Mouse (Mus musculus) left cerebral cortex, adult 2 months (tissue): ENCODE data around the gene Pdap1. TPM values are rescaled to one million over a fixed set of nuclear protein-coding genes. Genes with fewer than 3 reads are reported as not detected.
"Not testable (repeated sequence)": the region's sequence is repeated elsewhere in the genome, so short reads cannot be mapped to it uniquely, and the experiment has no call there.

ENCODE experiments used
- DNase-seq, 2 experiments: peaks; one replicate each; pipeline ENCODE4 v3.0.0; 2021 to 2022; ENCODE audit warnings: low spot score in 2 of 2, mixed read lengths in 1 of 2; ENCODE audit errors: extremely low spot score in 1 of 2
- H3K27ac ChIP-seq: fragments of 200-600 bp; 2 replicates; pipeline ENCODE4 v1.8.1; 2022
- H3K4me3 ChIP-seq: fragments of 200-600 bp; 2 replicates; pipeline ENCODE4 v1.8.1; 2022
- CTCF ChIP-seq: fragments of 200-600 bp; IDR thresholded peaks from 2 replicates; pipeline ENCODE4 v1.8.1; 2022; ENCODE audit warnings: antibody characterized with exemption, mild to moderate bottlenecking, moderate library complexity
- intact Hi-C: fragments of 180-260 bp; cut with DNase I; formaldehyde crosslinking; loops from one replicate; pipeline ENCODE4 v1.15.1; 2025
- total RNA-seq, 2 experiments: library from RNA; stranded (reverse); gene quantifications; 2 replicates each; pipeline ENCODE4 v1.2.3; 2021

Gene Pdap1
- total RNA-seq, 2 experiments from 2014 or later: 92.5 to 96.0 TPM

- DNase-seq: no peak
- intact Hi-C loops: no loop called here
These were observed 7.7 kb upstream of the Pdap1 start for GRCm38 (mm10) chr5:145147748-145148147.

GRCm38 (mm10) chr5:145140611-145141010 is 573 bp upstream of the Pdap1 start:
- DNase-seq: no peak
- H3K27ac ChIP-seq: peak overlapping the region; percentile 100
- peak overlapping the region; percentile 78 for H3K4me3 ChIP-seq
- intact Hi-C loops: loop anchor here (2.0 kb wide), 1 partner anchor 26 kb away; the partner anchor contains the start of genes Cpsf4 and Ptcd1
- TF ChIP-seq CTCF: no peak

More at GRCm38 (mm10) chr5:145147748-145148147, 7.7 kb upstream of the Pdap1 start:
- no peak for TF ChIP-seq CTCF
- H3K27ac ChIP-seq: no peak overlapping the region
- H3K4me3 ChIP-seq: no peak overlapping the region

GRCm38 (mm10) chr5:145138836-145139235 is 1.2 kb downstream of the Pdap1 start:
- intact Hi-C loops: no loop called here
- H3K4me3 ChIP-seq: peak overlapping the region; percentile 78
- TF ChIP-seq CTCF: no peak
- DNase-seq: no peak
- no peak overlapping the region for H3K27ac ChIP-seq

- H3K27ac ChIP-seq, H3K4me3 ChIP-seq, DNase-seq, intact Hi-C loops: not testable (repeated sequence)
- TF ChIP-seq CTCF: peak; percentile 7
These were observed 6.8 kb downstream of the Pdap1 start for GRCm38 (mm10) chr5:145133275-145133674.

- no peak for DNase-seq
- no peak overlapping the region for H3K4me3 ChIP-seq
- intact Hi-C loops: no loop called here
- TF ChIP-seq CTCF: no peak
- peak overlapping the region; percentile 89 for H3K27ac ChIP-seq
These were observed 9.0 kb downstream of the Pdap1 start for GRCm38 (mm10) chr5:145130995-145131394.

- Histone ChIP-seq H3K27ac (peak overlapping the region; percentile 89), H3K4me3 (no peak overlapping the region)
- DNase-seq: peak; percentile 42 to 54
- no peak for TF ChIP-seq CTCF
- intact Hi-C loops: no loop called here
These were observed 9.8 kb downstream of the Pdap1 start for GRCm38 (mm10) chr5:145130191-145130590.

GRCm38 (mm10) chr5:145129773-145130172 is 10.3 kb downstream of the Pdap1 start:
- H3K4me3 ChIP-seq, intact Hi-C loops: not testable (repeated sequence)
- peak overlapping the region; percentile 89 for H3K27ac ChIP-seq
- DNase-seq: peak in 1 of 2 experiments; percentile 35

- Histone ChIP-seq H3K4me3 (no peak overlapping the region), H3K27ac (peak overlapping the region; percentile 89)
- intact Hi-C loops: no loop called here
- TF ChIP-seq CTCF: no peak
- DNase-seq: no peak
These were observed 10.9 kb downstream of the Pdap1 start for GRCm38 (mm10) chr5:145129124-145129523.

GRCm38 (mm10) chr5:145126580-145126979 is 13.5 kb downstream of the Pdap1 start:
- intact Hi-C loops: no loop called here
- Histone ChIP-seq H3K4me3 (no peak overlapping the region), H3K27ac (no peak overlapping the region)
- no peak for TF ChIP-seq CTCF
- no peak for DNase-seq

GRCm38 (mm10) chr5:145123396-145123795 is 16.6 kb downstream of the Pdap1 start:
- no peak overlapping the region for H3K4me3 ChIP-seq
- no peak for TF ChIP-seq CTCF
- no peak for DNase-seq
- intact Hi-C loops: no loop called here
- no peak overlapping the region for H3K27ac ChIP-seq

- TF ChIP-seq CTCF: no peak
- DNase-seq: no peak
- no peak overlapping the region for H3K27ac ChIP-seq
- intact Hi-C loops: no loop called here
- no peak overlapping the region for H3K4me3 ChIP-seq
These were observed 19.1 kb downstream of the Pdap1 start for GRCm38 (mm10) chr5:145120921-145121320.

- intact Hi-C loops: no loop called here
These were observed 20.7 kb downstream of the Pdap1 start for GRCm38 (mm10) chr5:145119385-145119784.

GRCm38 (mm10) chr5:145118461-145118860 is 21.6 kb downstream of the Pdap1 start:
- intact Hi-C loops: no loop called here
- no peak overlapping the region for H3K27ac ChIP-seq
- TF ChIP-seq CTCF: no peak

More at GRCm38 (mm10) chr5:145119385-145119784, 20.7 kb downstream of the Pdap1 start:
- Histone ChIP-seq H3K27ac (no peak overlapping the region), H3K4me3 (no peak overlapping the region)
- TF ChIP-seq CTCF: peak; percentile 31
- DNase-seq: no peak

GRCm38 (mm10) chr5:145118005-145118404 is 22.0 kb downstream of the Pdap1 start:
- intact Hi-C loops: no loop called here
- H3K4me3 ChIP-seq: no peak overlapping the region
- no peak for TF ChIP-seq CTCF
- DNase-seq: no peak
- H3K27ac ChIP-seq: no peak overlapping the region

More at GRCm38 (mm10) chr5:145118461-145118860, 21.6 kb downstream of the Pdap1 start:
- H3K4me3 ChIP-seq: no peak overlapping the region
- no peak for DNase-seq
